Mouse (Mus musculus) mouse trophoblast stem cell (cell line): ENCODE data around the gene Gga3.

Experiments
- in situ Hi-C, 2 experiments: fragments of 300-500 bp; cut with MseI, MboI; formaldehyde crosslinking; loops; 2 replicates in 1 of 2; 3 replicates in 1 of 2; pipeline ENCODE4 v1.15.1; 2025

Gga3 gene

DNA sequence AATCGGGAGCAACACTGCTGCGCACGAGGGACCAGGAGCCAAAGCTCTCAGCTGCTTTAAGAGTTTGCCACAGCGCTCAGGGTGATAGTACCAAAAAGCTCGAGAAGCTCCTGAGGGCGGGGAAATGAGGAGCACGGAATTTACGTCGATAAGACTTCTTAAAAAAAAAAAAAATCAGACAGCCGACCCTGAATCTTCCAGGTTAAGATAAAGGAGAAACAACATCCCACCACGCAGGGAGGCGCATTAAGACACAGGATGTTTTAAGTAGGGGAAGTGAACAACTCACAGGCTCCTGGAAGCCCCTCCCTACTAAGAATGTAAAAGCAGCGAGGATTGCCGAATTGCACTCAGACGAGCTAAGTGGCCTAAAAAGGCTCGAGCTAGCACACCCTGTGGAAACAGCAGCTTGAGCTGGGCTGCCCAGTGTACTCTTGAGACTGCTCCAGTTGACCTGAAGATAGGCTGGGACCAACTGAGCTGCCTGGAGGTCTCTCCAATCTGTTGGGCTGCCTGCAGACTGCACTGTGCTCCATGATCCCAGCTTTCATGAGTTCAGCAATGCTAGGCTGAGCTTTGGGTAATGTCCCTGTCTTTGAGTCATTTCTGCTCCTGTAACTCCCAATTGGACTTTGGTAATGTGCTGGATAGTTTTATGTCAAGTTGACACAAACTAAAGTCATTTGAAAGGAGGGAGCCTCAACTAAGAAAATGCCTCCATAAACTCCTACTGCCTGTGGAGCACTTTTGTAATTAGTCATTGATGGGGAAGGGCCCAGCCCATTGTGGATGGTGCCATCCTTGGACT lies 9.5 kb upstream of the Gga3 start:
- in situ Hi-C loops: no loop called here

DNA sequence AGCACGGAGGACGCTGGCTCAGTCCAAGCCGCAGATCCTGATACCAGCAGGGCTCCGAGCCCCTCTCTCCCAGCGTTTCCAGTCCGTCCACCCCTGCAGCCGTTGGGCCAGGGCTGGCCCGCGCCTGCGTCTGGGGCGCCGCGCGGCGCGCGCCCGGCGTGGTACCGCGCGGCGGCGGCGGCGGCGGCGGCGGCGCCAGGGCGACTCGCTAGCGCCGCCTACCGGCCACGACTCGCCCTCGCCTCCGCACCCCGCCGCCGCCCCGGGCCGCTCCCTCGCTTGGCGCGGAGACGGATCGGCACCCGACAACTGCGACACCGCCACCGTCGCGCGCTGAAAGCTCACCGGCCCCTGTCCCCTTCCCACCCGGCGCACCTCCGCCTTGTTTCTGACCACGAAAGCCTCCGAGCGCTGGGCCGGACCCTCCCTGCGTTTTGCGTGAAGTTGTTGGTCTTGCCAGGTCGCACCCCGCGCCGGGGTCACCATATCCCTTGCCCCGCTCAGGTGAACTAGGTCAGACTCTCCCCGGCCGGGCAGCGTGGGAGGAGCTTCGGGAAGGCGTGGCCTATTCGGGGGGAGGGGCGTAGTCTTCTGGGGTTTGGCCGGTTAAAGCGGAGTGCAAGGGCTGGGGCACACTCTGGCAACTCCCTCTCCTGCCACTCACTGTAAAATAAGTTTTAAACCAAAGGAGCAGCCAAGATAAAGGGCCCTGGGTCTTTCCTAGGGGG lies 8.7 kb upstream of the Gga3 start, which contains the start of gene Mif4gd:
Gene Mif4gd, minus strand, starts transcription at position 560 of the 728 bp plus-strand sequence.
- in situ Hi-C loops: no loop called here

DNA sequence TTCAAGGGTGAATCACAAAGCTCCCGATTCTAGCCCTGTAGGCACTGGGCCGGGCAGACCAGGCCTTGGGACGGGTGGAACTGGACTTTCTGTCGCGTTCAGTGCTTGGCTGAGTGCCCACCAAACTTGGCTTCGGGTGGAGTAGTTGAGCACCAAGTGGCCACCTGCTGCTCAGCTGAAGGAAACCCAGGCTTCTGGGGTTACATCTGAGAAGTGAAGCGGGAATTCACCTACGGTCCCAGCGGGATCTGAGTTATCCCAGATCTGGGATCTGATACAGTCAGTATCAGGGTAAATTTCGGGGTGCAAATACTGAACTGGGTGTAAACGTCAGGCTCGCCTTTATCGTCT lies 8.2 kb upstream of the Gga3 start:
- in situ Hi-C loops: no loop called here

DNA sequence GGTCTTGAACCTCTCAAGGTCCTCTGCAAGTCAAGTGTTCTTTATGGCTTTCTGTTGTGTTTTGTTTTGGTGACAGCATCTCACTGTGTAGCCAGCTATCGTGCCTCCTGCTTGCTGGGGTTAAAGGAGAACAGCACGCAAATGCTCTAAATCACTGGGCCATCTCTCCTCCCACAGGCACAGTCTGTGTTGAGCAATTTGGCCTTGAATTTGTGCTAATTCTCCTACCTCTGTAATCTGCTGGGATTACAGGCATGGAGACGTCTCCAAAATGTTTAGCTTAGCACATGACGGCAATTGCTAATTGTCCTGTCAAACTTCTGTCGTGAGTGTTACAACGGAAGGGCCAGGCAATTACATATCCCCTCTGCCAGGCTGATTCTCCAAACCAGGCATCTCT lies 7.3 kb upstream of the Gga3 start:
- in situ Hi-C loops: no loop called here

DNA sequence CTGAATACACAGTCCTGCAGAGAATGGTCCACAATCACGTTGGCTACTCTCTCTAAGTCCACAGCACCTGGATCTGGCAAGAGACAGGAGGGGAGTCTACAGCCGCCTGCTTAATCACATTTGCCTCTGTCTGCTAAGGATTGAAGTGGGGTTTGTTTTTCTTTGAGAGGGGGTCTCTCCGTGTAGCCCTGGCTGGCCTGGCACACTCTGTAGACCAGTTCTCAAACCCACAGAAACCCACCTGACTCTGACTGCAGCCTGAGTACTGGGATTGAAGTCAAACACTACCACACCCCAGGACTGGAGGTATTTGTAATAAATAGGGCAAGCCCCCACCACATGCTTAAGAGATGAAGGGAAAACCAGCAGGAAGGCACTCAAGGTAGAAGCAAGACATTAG lies 5.7 kb upstream of the Gga3 start:
- in situ Hi-C loops: no loop called here

DNA sequence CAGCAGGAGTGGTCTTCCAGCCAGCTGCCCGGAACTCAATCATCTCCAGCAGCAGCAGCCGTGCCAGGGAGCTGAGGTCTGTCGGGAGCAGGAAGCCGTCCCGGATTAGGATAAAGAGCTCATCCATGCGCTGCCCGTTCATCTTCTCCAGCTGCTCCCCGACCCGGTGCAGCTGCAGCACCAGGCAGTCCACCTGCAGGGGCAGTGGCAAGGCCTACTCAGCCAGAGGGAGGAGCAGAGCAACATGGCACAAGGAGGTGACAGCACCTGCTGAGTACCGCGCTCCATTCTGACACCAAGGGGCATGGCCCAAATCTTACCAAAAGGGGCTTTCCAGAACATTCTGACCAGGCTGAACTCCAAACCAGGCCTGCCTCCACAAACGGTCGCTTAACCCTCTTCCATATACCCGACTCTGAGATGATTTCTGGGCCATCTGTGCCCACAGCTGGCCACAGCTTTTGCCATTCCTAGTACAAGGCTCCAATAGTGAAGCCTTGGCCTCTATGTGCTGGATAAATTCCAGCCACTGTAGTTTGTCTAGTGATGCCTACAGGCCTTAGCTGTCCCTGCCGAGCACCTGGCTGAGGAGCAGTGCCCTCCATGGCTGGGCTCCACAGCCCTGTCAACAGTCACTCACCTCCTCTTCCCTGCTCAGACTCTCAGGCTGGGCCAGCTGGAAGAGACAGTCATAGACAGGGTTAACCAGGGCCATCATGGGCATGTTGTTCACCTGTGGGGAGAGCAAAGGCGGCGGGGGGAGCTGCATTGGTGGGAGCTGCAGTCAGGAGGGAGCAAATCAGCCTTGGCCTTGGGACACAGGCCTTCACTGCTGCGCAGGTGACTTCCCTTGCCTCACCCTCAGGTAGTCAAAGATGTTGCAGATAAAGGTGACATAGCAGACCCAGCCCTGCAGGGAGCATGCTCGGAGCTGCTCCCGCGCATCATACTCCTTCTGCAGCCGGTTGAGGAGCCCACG lies 4.9 kb upstream of the Gga3 start:
- in situ Hi-C loops: no loop called here

DNA sequence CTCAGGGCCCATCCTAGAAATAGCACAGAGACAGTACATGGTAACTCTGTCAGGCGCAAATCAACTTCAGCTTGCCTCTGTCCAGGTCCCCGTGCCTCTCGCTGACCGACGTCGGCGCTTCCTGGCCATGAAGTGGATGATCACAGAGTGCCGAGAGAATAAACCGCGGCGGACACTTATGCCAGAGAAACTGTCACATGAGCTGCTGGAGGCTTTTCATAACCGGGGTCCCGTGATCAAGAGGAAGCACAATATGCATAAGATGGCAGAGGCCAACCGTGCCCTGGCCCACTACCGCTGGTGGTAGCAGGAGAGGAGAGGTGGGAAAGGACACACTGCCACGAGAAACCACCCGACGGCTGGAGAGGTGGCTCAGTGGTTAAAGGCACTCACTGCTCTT lies 2.9 kb upstream of the Gga3 start:
- in situ Hi-C loops: no loop called here

DNA sequence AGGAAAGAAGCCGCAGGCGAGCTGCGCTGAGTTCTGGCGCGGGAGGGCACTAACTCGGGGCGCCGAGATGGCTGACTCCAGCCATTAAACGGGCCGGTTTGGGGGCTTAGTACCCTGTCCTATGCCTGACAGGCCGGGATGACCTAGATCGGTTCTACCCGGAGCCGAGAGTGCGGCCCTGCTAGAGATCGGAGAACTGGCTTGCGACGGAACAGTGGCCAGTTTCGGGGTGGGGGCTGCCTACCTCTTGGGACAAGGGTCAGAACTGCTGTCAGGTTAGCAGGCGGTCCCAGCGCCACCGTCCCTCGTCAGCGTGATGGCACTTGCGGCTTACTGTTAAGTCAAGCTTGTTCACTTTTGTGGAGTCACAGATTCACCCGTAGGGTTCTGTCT lies 449 bp upstream of the Gga3 start:
- in situ Hi-C loops: no loop called here

DNA sequence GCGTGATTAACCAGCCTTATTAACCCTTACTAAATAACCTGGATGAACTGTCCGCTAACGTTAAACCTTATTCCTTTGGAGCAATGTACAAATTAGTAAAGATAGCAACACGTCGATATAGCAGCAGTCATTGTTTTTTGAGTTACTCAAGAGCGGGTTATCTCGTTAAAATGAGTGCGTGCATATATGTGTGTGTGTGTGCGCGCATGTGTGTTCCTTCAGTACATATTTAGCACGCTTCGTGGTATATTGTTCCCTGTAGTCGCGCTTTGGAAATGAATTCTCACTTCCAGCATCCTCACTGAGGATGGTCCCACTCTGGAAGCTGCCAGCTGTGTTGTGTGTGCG lies 749 bp downstream of the Gga3 start:
- in situ Hi-C loops: no loop called here

DNA sequence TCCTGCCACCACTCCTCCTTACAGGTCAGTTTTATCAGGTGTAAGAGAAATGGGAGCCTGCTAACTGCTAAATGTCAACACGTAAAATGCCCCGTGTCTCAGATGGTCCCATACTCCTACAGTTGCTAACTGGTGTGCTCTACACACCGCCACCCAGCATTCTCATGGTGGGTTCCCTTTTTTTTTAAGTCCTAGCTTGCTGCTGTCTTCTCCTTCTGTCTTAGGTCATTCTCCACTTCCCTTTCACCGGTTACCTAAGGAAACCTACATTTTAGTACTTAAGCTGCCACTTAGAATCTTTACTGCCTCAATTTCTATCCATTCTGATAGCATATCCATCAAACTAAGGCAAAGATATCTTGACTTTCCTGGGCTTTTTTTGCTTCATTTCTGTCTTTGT lies 2.7 kb downstream of the Gga3 start:
- in situ Hi-C loops: no loop called here

DNA sequence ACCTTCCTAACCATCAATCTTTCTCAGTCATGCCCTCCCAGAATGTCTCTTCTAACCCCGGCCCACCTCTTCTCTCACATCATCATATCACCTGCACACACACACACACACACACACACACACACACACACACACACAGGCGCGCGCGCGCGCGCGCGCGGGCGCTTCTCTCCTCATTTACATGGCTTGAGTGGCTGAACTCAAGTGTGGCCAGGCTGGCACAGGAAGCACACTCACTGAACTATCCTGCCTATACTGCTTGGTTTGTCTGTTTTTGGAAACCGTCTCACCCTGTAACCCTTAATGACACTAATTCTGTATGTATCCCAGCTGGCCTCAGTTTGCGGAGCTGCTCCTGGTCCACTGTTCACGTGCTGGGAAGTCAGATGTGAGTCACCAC lies 3.1 kb downstream of the Gga3 start:
- in situ Hi-C loops: no loop called here

DNA sequence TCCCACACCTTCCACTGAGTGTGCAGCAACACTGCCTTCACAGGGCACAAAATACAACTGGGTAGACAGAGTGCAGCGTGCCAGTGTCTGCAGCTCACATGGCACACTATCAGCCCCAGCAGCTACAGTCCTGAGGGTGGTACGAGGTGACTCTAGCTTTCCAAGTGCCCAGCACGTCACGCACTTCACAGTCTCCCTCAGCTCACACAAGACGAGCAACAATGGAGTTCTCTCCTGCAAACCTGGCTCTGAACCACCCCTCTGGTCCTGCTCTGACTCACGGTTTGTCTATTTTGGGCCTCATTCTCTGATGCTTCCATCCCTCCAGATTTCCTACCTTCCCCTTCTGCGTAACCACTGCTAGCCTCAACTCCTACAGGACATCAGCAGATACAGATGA lies 4.1 kb downstream of the Gga3 start:
- in situ Hi-C loops: no loop called here

DNA sequence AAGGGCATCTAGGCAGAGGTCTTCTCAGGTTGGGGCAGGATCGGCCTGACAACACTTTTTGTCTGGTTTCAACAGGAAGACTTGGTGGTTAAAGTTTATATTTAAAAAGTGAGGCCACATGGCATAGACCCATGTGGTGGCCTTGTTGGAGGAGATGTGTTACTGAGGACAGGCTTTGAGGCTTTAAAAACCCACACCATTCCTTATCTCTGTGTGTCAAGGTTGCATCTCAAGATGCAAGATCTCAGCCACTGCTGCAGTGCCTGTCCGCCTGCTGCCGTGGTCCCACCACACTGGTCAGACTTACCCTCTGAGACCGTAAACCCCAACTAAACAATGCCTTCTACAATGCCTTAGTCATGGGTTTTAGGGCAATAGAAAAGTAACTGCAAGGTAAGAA lies 5.5 kb downstream of the Gga3 start:
- in situ Hi-C loops: no loop called here

DNA sequence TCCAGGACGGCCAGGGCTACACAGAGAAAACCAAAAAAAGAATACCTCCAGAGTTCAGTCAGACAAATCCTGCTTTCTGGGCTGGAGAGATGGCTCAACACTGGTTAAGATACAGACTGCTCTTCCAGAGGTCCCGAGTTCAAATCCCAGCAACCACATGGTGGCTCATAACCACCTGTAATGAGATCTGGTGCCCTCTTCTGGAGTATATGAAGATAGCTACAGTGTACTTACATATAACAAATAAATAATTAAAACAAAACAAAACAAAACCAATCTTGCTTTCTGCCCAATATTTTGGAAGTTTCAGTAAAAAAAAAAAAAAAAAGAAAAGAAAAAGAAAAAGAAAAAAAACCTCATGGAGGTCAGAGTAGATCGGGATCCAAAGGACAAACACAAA lies 8.6 kb downstream of the Gga3 start:
- in situ Hi-C loops: no loop called here

DNA sequence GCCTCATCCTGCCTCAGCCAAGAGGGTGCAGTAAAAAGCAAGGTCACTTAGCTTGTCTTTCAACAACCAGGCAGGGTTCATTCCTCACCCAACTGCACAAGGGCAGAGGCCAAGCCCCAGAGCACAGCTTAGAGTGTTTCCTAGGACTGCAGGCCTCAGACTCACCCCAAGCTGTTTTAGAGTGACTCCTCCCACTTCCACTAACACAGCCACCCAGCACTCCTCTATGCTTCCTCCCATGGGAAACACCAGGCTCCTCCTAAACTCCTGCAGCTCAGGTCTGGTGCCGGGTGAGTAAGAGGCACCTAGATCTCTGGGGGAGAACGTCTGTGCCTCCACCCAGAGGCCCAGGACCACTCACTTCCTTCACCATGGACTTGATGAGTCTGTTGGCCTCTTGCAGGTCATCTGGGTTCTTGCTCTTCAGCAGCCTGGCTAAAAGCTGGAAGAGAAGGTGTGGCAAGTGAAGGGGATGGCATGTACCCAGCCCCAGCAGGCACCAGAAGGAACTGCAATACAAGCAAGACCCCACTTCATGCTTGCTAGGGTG lies 13.2 kb downstream of the Gga3 start:
- in situ Hi-C loops: no loop called here

DNA sequence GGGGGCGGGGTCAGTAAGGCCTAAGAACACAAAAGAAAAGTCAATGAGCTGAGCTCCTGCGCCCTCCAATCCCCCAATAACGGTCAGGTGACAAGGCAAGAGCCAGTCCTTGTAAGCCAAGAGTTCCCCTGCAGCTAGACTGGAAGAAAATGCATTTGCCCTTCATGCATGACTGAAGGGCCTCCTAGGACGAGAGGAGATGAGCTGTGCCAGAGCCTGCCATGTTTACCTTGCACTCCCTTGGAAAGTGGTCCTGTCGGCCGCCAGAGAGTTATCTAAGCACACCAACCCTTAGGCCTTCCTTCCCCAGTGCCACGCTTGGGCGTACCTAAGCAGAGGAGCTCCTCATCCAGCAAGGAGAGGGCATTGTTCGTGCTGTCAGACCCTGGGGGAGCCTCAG lies 15.9 kb downstream of the Gga3 start:
- in situ Hi-C loops: no loop called here

DNA sequence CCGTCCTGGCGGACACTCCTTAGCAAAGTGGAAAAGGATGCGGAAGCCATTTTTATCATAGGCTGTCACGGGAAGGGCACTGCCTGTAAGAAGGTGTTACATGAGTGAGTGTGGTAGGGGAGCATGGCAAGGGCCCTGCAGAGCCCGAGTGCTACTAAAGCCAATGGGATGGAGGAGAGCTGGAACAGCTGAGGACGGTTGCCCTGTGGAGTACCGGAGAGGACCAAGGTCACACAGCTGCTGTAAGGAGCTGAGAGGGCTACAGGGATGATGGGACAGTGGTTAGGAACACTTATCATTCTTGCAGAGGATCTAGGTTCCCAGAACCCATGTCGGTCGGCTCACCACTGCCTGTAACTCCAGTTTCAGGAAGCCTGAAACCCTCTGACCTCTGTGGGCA lies 17.4 kb downstream of the Gga3 start:
- in situ Hi-C loops: no loop called here

DNA sequence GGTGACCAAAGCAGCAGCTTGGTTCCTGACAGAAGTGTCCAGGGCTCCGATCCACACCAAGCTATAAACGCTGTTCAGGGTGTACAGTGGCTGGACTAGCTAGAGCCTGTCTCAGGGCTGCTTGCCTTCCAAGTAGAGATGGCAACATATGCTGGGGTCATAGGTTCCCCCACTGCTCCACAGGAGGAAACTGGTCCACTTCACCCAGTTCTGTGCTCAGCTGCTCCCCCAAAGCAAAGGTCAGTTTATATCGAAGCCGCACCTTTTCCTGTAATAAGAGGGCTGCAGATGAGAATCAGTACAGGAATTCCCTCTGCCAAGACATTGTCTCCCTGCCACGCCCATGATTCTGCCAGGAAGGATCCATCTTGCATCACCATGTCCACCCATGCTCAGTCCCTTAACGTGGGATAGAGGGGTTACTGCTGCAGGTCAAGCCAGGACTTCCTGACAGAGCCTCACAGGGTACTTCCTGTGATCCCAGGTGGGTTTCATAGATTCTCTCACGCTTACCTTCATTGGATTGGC lies 18.2 kb downstream of the Gga3 start:
- in situ Hi-C loops: no loop called here

DNA sequence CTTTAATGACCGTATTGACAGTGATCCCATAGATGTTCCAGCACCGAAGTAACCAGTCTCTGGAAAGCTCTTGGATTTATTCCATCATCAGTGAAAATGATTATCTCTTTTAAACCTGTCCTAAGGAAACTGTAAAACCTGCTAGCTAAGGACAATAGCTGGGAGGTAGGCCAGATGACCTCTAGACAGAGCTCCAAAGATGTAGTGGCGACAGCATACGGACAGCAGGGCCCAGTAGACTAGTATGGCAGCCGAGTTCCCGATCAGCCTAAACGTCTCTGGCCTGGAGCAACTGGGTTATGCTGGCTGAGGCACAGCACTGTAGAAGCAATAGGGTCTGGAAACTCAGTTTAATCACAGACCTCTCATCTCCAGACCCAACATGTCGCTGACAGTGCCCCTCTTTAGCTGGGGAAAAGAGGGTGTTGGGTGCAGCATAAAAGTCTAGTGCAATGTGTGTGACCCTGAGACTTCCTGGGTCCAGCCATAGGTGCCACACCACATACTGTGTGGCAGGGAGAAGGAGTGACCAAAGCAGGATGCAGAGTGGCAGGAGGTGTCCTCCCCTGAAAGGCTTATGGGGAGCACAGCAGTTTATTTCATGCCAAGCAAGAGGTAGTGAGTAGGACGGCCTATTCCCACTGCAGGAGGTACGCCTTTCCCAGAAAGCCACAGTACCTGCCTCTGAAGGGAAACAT lies 19.3 kb downstream of the Gga3 start:
- in situ Hi-C loops: no loop called here

DNA sequence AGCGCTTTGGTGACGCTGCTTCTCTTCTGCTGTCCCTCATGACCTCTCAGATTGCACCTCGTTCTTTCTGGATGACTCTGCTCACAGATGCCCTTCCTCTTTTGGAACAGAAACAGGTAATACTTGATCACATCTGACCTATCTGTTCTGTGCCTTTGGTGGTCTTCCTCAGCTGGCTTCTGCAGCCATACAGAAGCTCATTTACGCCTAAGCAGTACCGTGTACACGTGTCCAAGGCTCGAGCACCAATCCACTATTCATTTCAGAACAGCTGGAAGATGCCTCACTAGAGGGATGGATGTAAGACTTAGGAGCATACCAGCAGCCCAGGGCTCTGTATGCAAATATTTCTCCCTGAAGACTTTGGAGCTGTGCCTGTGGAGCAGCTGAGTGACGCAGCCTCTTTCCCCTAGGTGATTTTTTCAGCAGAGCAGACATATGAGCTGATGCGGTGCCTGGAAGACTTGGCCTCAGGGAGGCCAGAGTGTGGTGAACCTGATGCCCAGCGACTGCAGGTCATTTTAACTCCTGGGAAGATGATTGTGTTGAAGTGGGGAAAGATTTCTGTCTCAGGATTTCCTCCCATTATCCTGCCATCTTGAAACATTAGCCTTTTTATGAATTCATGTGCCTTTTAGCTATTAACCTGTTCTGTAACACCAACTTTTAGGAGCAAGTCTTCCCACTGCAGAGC lies 20.8 kb downstream of the Gga3 start:
- in situ Hi-C loops: no loop called here

DNA sequence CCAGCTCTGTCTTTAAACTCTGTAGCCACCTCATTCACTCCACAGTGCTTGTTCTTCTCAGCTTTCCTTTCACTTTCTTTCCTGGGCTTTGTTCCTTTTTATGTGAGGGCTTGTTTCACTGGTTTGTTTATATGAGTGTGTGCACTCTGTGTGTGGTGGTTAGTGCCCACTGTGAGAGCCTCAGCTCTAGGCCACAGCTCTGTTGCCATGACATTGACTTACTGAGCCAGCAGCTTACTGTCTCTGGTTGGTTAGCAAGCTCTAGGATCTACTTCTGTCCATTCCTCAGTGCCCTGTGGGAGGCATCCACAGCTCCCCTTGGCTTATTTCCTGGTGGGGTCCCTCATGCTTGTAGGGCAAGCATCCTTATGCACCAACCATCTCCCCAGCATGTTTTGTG lies 24.8 kb downstream of the Gga3 start:
- in situ Hi-C loops: no loop called here
